ENCODE assay signal across 8 mouse cellular contexts in genomic region chr10:117392832-117393195, GRCm38 (mm10). TPM values are rescaled to one million over a fixed set of nuclear protein-coding genes. Genes with fewer than 3 reads are reported as not detected.
DNase-seq lines count a peak whose midpoint lies in the region; ATAC-seq and TF ChIP-seq lines count a peak whose summit lies in the region.

No protein-coding gene starts in this region.

- peak overlapping the region; percentile 37 for H3K4me3 ChIP-seq in kidney, postnatal 0 days (replicated peaks; ENCODE audit: low read depth, low read length)
- 0 out of 2 replicates have a peak overlapping the region, but pooled peaks have one; percentile 27 for H3K4me3 ChIP-seq in forebrain, embryonic 15.5 days
- H3K4me3 ChIP-seq in liver, embryonic 15.5 days (replicated peaks): peak overlapping the region; percentile 52

- peak overlapping the region; percentile 80 for H3K4me2 ChIP-seq in kidney, postnatal 0 days (ENCODE audit: low read length)
- H3K4me2 ChIP-seq in forebrain, embryonic 15.5 days (replicated peaks): peak overlapping the region; percentile 48
- peak overlapping the region; percentile 68 for H3K4me2 ChIP-seq in liver, embryonic 15.5 days

- 0 out of 2 replicates have a peak, but pooled peaks have one; percentile 12 for ATAC-seq in kidney, postnatal 0 days (replicated peaks; ENCODE audit: low FRiP score, low read depth)
- ATAC-seq in forebrain, embryonic 15.5 days (replicated peaks): no peak
- no peak for ATAC-seq in liver, embryonic 15.5 days (ENCODE audit: insufficient read depth)
- peak; percentile 49; the same call in 1 of the 2 replicates for ATAC-seq in neutrophil, adult 5-6 weeks (ENCODE audit: extremely low read depth, insufficient number of reproducible peaks, low FRiP score, poor library complexity, severe bottlenecking)

- H3K9me3 ChIP-seq in kidney, postnatal 0 days (replicated peaks; ENCODE audit: low read length): no peaks in the 10 kb centered on the region
- H3K9me3 ChIP-seq in forebrain, embryonic 15.5 days: no peaks in the 10 kb centered on the region
- H3K9me3 ChIP-seq in liver, embryonic 15.5 days (replicated peaks): no peaks in the 10 kb centered on the region

- H3K27ac ChIP-seq in kidney, postnatal 0 days: no peak overlapping the region
- H3K27ac ChIP-seq in forebrain, embryonic 15.5 days (replicated peaks): no peak overlapping the region
- H3K27ac ChIP-seq in liver, embryonic 15.5 days (replicated peaks): no peak overlapping the region

- intact Hi-C loops in left cerebral cortex, postnatal 25 days (cut with DNase I): no loop called here

- H3K36me3 ChIP-seq in kidney, postnatal 0 days (ENCODE audit: insufficient read depth, low read length): no peaks in the 10 kb centered on the region
- no peaks in the 10 kb centered on the region for H3K36me3 ChIP-seq in forebrain, embryonic 15.5 days
- no peaks in the 10 kb centered on the region for H3K36me3 ChIP-seq in liver, embryonic 15.5 days (replicated peaks)

- DNase-seq in kidney, postnatal 0 days (ENCODE audit: low spot score): peak; percentile 48
- DNase-seq in kidney, adult 18-20 months: no peak
- DNase-seq in left cerebral cortex, postnatal 25 days (ENCODE audit: low spot score in 2 of 2): no peak
- no peak for DNase-seq in adrenal gland, postnatal 14 days
- DNase-seq in layer of hippocampus, adult 8-10 months (ENCODE audit: low spot score in 2 of 2): no peak

- 10% methylated on average over 6 of the region's 6 CpGs for WGBS in kidney, postnatal 0 days
- WGBS in forebrain, embryonic 15.5 days: 13% methylated on average over 6 of the region's 6 CpGs
- 3% methylated on average over 6 of the region's 6 CpGs for WGBS in liver, embryonic 15.5 days (ENCODE audit: insufficient replicate concordance)

- no peaks in the 10 kb centered on the region for H3K27me3 ChIP-seq in kidney, postnatal 0 days (ENCODE audit: insufficient read depth, low read length)
- no peaks in the 10 kb centered on the region for H3K27me3 ChIP-seq in forebrain, embryonic 15.5 days
- no peaks in the 10 kb centered on the region for H3K27me3 ChIP-seq in liver, embryonic 15.5 days

- peak overlapping the region; percentile 53; the same call in 1 of the 2 replicates for H3K9ac ChIP-seq in kidney, postnatal 0 days (ENCODE audit: low read depth, low read length)
- no peak overlapping the region for H3K9ac ChIP-seq in forebrain, embryonic 15.5 days (replicated peaks)
- H3K9ac ChIP-seq in liver, embryonic 15.5 days: peak overlapping the region; percentile 31; the same call in 1 of the 2 replicates

- H3K4me1 ChIP-seq in kidney, postnatal 0 days (replicated peaks; ENCODE audit: insufficient read depth, low read length): no peaks in the 10 kb centered on the region
- peaks cover 7% of the 10 kb centered on the region for H3K4me1 ChIP-seq in forebrain, embryonic 15.5 days
- H3K4me1 ChIP-seq in liver, embryonic 15.5 days (replicated peaks): peaks cover 12% of the 10 kb centered on the region

- peak; percentile 9; the same call in 1 of the 2 replicates for TF ChIP-seq CTCF in kidney, postnatal 0 days (IDR thresholded peaks at IDR 0.05; ENCODE audit: low read depth)

RNA-seq across cellular contexts. Expression of gene Cpsf6, which starts 13.0 kb away (rescaled TPM):
- 111 and 120 TPM in 2 replicates for polyA plus RNA-seq in kidney, postnatal 0 days (2015; fragmentation: Nextera tagmentation; extraction: Ambion mirVana)
- 201 and 205 TPM in 2 replicates for polyA plus RNA-seq in forebrain, embryonic 15.5 days (2015; fragmentation: Nextera tagmentation; extraction: Ambion mirVana)
- polyA plus RNA-seq in liver, embryonic 15.5 days (2015; fragmentation: Nextera tagmentation; extraction: Ambion mirVana): 50.2 and 51.3 TPM in 2 replicates
- 121 and 129 TPM in 2 replicates for total RNA-seq in neutrophil, adult 5-6 weeks (2017)
- total RNA-seq in left cerebral cortex, postnatal 25 days (2021): 100 to 1,000 TPM; 106 to 109 TPM
- 76.0 and 87.9 TPM in 2 replicates for total RNA-seq in adrenal gland, postnatal 14 days (2021)
- 100 to 1,000 TPM; 104 to 124 (median 117) TPM for total RNA-seq in layer of hippocampus, adult 8-10 months (2022)

Comparison
In these comparisons a context has a peak if more than half of its experiments do, and no peak if none do; other contexts are left out.
1. ATAC-seq: peak in kidney, postnatal 0 days (single experiment) and neutrophil, adult 5-6 weeks (single experiment); none in forebrain, embryonic 15.5 days (single experiment) and liver, embryonic 15.5 days (single experiment).
2. Peak in every context shown above with its lines, with median percentiles within 50 percentile points of each other: H3K4me2 ChIP-seq and H3K4me3 ChIP-seq.